Mouse (Mus musculus): ENCODE results near the gene Lpxn. TPM values are rescaled to one million over a fixed set of nuclear protein-coding genes. Genes with fewer than 3 reads are reported as not detected.
A peak's percentile ranks its signal among the peaks of the same experiment; 100 is the strongest.

Gene Lpxn
- total RNA-seq, 2 experiments from 2014 or later, result 0.50 to 3.6 TPM

DNA sequence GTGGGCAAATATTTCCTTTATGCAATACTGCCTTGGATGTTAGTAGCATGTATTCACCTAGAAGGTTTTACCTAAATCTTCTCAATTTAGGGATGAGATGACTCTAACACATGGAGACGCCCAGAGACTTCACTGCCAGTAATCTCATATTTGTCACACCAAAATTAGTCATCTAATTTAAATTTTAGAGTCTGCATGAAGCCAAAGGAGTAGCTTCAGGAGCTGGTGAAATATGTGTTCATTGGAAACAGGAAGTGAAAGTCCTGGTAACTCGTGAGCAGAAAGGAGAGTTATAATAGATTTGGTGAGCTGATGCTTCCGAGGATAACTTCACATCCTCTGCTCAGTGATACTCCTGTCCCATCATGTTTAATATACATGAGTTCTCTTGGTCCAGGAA lies 5.1 kb downstream of the Lpxn start:
- no peak for ATAC-seq (replicated peaks; ENCODE audit: low FRiP score, low TSS enrichment, poor library complexity, severe bottlenecking)

DNA sequence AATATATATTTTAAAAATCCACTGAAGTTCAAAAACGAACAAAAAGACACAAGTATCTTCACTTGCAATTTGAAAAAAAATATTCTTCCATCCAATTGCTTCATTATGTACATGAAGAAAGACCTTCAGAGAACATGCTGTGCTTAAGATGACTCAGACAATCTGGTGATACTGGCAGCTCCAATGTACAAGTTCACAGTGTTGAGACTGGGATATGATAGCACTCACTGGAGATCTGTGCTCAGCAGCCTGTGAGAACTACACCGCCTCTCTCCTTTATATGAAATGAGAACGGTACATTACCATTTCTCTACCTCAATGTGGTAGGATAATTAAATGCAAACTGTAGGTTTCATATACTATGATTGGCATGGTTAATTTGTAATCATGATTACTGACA lies 6.8 kb downstream of the Lpxn start:
- ATAC-seq (replicated peaks; ENCODE audit: low FRiP score, low TSS enrichment, poor library complexity, severe bottlenecking), result no peak

DNA sequence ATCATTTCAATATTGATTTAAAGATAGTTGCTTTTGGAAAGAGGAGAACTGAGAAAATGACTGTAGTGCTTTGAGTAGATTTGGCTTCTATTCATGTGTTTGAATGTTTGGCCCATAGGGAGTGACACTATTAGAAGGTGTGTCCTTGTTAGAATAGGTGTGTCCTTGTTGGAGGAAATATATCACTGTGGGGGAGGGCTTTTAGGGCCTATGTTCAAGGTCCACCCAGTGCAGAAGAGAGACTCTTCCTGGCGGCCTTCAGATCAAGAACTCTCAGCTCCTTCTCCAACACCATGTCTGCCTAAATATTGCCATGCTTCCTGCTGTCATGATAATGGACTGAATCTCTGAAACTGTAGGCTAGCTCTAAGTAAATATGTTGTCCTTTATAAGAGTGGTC lies 8.2 kb downstream of the Lpxn start:
- no peak for ATAC-seq (replicated peaks; ENCODE audit: low FRiP score, low TSS enrichment, poor library complexity, severe bottlenecking)

DNA sequence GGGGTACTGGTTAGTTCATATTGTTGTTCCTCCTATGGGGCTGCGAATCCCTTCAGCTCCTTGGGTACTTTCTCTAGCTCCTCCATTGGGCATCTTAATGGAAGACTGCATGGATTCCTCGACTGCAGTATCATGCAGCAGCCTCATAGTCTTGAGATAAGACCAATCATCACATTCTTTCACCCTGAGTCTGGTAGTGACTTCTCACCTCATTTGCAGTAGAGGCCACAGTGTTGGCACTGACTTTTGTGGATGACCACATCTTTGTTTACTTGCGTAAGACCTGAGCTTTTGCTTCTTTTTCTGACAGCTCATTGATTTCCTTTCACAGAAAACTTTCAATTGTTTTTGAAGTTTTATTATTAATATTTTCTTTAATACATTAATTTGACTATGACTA lies 9.7 kb downstream of the Lpxn start:
- ATAC-seq (replicated peaks; ENCODE audit: low FRiP score, low TSS enrichment, poor library complexity, severe bottlenecking), result no peak

DNA sequence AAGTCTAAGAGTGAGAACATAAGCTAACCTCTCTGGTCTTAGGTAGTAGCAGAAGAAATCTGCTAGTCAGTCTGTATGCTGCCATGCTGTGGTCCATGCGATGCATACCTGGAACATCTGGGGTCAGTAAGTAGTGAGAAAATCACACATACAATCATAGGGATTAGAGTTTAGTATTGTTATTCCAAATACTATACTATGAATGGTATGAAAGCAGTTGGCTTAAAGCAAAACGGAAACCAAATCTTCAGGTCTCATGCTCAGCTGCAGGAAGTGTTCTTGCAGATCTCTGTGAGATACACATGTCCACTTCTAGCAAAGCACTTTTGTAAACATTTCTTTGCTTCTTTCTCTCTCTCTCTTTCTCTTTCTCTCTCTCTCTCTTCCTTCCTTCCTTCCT lies 10.2 kb downstream of the Lpxn start:
- ATAC-seq (replicated peaks; ENCODE audit: low FRiP score, low TSS enrichment, poor library complexity, severe bottlenecking), result no peak

DNA sequence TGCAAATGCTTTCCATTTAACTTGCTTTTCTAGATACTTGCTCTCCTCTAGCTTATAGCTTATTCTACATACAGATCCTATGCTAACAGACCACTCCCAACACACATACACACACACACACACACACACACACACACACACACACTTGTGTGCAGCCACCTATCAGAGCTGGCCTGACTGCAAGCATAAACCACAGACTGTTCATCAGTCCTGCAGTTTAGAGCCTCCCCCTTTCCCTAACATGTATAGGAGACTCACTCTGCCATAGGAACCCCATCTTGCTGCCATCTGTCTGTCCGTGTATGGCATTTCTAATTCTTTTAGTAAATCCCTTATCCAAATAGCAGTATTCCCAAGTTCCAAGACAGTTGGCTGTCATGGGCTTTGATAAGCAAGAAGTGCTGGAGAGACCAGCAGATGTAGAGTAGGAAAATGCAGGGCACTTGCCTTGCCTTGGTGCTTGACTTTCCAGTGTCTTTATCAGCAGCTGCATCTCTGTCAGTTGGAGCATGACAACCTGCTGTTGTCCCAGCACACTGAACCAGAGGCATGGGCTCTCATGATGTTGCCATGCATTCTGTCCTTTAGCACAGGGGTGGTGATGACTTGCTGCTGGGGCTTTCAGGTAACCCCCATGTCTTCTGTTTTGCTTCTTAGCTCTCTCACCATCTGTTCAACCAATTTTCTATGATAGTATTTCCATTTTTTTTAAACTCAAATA lies 16.8 kb downstream of the Lpxn start:
- ATAC-seq (replicated peaks; ENCODE audit: low FRiP score, low TSS enrichment, poor library complexity, severe bottlenecking), result peak; percentile 87

DNA sequence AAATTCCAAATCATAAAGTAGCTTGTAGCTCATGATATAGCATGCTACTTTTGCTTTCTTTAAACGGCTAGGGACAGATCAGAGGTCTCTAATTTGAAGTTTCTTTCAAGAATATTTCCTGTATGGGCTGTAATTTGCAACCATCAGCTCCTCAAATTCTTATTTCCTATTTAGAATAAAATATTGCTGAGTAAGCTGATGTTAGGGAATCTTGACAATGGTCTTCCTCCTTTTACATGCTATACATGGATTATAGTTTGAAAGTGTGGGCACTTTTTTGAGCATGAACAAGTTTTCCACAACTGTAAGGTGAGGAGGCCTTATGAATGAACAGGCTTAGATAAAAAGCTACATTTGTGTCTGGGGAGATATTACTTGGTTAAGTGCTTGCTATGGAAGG lies 17.9 kb downstream of the Lpxn start:
- ATAC-seq (replicated peaks; ENCODE audit: low FRiP score, low TSS enrichment, poor library complexity, severe bottlenecking), result no peak

DNA sequence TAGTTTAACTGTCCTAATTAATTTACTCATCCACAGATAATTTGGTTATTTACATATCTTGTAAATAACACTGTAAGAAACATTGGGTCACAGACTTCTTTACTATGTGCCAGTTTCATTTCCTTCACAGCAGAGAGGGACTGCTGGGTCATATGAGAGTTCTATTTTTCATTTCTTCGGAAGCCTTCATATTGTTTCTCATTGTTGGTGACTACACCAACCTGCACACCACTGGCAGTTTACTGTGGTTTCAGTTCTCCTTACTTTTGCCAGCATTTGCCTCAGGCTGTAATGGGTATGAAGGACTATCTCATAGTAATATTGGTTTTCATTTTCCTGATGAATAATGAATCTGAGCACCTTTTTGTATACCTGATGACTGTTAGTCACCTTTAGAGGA lies 22.5 kb downstream of the Lpxn start:
- no peak for ATAC-seq (replicated peaks; ENCODE audit: low FRiP score, low TSS enrichment, poor library complexity, severe bottlenecking)

DNA sequence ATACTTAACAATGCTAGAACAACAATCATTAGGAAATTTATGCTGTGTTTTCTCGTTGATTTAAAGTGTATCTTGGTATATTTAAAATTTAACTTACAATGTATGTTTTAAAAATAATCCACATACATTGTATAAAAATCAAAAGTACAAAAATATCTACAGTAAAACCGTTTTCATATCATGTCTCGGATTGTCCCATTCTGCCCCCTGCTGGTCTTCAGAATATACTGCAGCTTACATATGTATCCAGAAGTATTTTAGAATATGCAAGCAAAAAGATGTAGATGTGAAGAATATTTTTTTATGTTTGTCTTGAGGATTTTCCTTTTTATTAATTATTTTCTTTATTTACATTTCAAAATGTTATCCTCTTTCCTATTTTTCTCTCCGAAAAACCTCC lies 24.4 kb downstream of the Lpxn start:
- no peak for ATAC-seq (replicated peaks; ENCODE audit: low FRiP score, low TSS enrichment, poor library complexity, severe bottlenecking)

DNA sequence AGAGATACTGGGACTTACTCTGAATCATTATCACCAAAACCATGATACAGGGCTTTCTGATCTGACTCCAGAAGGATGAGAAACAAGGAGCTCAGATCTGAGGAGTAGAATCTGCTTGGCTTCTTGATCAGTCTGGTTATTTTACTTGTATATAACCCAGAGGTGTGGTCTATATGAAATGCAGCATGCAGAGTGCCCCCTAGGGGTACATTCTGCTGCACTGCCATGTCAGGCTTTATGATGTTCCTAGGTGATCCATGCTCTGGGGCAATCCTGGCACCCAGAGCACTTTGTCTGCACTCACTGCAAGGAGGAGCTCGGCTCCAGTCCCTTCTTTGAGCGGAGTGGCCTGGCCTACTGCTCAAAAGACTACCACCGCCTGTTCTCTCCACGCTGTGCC lies 28.6 kb downstream of the Lpxn start:
- ATAC-seq (replicated peaks; ENCODE audit: low FRiP score, low TSS enrichment, poor library complexity, severe bottlenecking), result peak; percentile 77

DNA sequence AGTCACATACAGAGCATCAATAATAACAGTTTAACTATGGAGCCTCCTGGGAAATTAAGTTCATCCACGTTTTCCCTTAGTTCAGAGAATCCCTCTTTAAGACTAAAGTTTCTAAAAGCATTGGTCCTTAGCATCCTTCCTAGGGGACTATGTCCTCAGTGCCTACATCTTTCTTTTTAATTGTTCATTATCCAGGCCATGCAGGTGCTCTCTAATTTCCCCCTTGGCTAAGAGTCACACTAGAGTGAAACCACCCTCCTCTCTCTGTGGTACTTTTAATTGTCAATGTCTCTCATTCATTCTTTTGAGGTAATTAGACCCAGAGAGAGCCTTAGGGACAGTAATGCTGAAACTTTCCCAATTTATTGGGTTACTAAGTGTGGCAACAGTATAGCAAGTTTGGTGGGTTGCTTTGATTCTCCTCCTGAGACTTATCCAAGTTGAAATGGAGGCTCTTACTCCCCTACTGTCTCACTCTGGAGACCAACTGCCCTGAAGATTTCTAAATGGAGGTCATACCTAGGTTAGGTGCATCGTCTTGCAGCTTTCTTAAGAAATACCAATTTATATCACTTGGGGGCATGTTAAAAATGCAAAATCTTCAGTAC lies 34.9 kb downstream of the Lpxn start:
- no peak for ATAC-seq (replicated peaks; ENCODE audit: low FRiP score, low TSS enrichment, poor library complexity, severe bottlenecking)

DNA sequence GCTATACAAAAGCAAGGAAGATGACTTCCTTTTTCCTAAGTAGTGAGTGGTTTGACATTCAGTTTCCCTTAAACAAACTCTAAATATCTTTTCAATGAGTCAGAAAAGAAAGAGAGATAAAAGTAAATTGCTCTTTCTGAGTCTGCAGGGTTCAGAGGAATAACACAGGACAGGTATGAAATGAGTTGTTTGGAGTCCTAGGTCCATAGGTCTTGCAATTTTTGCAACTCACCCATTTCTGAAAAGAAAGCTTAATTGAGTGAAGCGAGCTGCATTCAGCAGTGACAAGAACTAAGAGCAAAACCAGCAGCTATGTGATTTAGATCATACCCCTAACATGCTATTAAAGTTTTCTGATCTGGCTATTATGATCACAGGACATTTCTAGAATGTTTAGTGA lies 35.6 kb downstream of the Lpxn start:
- no peak for ATAC-seq (replicated peaks; ENCODE audit: low FRiP score, low TSS enrichment, poor library complexity, severe bottlenecking)

DNA sequence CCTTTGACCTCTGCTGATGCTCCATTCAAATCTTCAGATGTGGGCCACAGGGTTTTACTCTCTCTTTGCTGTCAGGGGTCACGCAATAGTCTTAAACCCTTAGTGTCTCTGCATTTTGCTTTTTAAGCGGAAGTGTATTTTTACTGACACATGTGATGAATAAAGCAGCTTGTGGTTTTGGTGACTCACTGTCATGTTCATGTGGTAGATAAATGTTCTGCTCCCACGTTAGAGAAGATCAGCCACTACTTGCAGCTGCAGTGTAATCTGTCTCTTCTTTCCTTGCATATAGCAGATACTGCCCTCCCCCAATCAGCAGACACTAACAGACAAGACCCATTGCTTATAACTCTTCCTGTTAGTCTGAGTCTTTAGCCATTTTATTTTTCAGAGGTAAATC lies 37.6 kb downstream of the Lpxn start:
- peak; percentile 100 for ATAC-seq (replicated peaks; ENCODE audit: low FRiP score, low TSS enrichment, poor library complexity, severe bottlenecking)

DNA sequence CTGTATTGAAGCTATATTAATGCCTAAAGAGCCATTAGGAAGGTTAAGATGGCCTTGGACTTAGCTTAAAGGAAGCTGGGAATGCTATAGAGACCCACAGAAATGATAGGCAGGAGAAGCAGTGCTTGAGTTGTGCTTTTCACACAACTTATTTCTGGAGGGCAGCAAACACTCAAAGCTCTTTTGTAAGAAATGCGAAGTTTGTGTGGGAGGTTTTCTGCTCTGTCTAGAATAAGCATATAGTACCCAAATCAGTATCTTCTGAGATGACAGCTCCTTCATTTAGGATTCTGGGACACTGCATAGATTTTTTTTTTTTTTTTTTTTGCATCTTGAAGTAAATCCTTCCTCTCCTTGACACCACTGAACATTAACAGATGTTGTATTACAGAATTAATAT lies 42.5 kb downstream of the Lpxn start:
- no peak for ATAC-seq (replicated peaks; ENCODE audit: low FRiP score, low TSS enrichment, poor library complexity, severe bottlenecking)

DNA sequence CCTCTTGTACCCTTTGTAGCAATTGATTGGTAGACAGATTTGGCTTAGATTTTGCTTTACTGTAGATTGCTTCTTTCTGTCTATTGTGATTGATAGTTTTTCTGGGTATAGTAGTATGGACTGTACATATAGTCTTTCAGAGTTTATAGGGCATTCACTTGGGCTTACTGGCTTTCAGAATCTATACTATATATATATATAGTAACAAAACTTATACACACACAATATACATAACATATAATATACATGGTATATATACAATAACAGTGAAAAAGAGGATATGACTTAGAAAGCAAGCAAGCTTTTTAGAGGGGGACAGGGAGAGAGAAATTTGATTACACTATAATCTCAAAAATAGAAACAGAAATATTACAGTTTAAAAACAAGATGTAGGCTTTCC lies 50.4 kb downstream of the Lpxn start, which contains the start of gene Gm5244:
Gene Gm5244, plus strand, starts transcription at position 301 of the 400 bp plus-strand sequence.
- ATAC-seq (replicated peaks; ENCODE audit: low FRiP score, low TSS enrichment, poor library complexity, severe bottlenecking), result no peak

DNA sequence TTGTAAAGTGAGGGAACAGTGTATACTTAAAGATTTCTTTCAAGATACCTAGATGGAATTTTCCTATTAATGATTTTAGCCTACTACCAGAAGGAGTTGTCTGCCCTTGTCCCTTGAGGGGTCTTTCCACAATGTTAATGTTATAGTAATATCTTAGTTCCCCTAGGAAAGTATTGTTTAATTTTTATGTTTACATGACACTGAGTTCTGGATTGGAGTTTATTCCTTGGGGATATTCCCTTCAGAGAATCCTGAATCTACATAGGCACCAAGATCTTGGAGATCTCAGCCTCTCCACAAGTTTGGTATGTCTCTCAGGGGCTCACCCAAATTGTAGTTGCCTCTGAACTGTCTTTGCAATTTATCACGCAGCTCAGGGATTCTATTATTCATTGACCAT lies 61.0 kb downstream of the Lpxn start, which contains the start of gene Olfr1444:
Gene Olfr1444, plus strand, starts transcription at position 301 of the 400 bp plus-strand sequence.
- no peak for ATAC-seq (replicated peaks; ENCODE audit: low FRiP score, low TSS enrichment, poor library complexity, severe bottlenecking)

Other genes starting within 250 kb of the Lpxn start
- gene Gm4952, start 196.2 kb upstream of the Lpxn start, total RNA-seq (2014; fragmentation: Nextera tagmentation), result not detected in 2 replicates
- not detected in 2 replicates for gene Gm4952, start 196.2 kb upstream of the Lpxn start, total RNA-seq (2017)
- gene Glyat, start 162.9 kb upstream of the Lpxn start, total RNA-seq (2014; fragmentation: Nextera tagmentation), result not detected in 2 replicates
- not detected in 2 replicates for gene Glyat, start 162.9 kb upstream of the Lpxn start, total RNA-seq (2017)
- gene Olfr1442, start 125.8 kb upstream of the Lpxn start, total RNA-seq (2014; fragmentation: Nextera tagmentation), result not detected in 2 replicates
- gene Olfr1442, start 125.8 kb upstream of the Lpxn start, total RNA-seq (2017), result not detected in 2 replicates
- not detected in 2 replicates for gene Olfr1443, start 118.1 kb upstream of the Lpxn start, total RNA-seq (2014; fragmentation: Nextera tagmentation)
- not detected in 2 replicates for gene Olfr1443, start 118.1 kb upstream of the Lpxn start, total RNA-seq (2017)
- not detected in 2 replicates for gene Keg1, start 100.4 kb upstream of the Lpxn start, total RNA-seq (2014; fragmentation: Nextera tagmentation)
- not detected in 2 replicates for gene Keg1, start 100.4 kb upstream of the Lpxn start, total RNA-seq (2017)
- gene Cntf, start 30.6 kb upstream of the Lpxn start, total RNA-seq (2014; fragmentation: Nextera tagmentation), result 7.3 and 13.5 TPM in 2 replicates
- gene Cntf, start 30.6 kb upstream of the Lpxn start, total RNA-seq (2017), result 1.3 and 2.1 TPM in 2 replicates
- gene Zfp91, start 67 bp upstream of the Lpxn start, total RNA-seq (2014; fragmentation: Nextera tagmentation), result 62.4 and 66.6 TPM in 2 replicates
- 105 and 123 TPM in 2 replicates for gene Zfp91, start 67 bp upstream of the Lpxn start, total RNA-seq (2017)
- not detected in 2 replicates for gene Gm5244, start 50.5 kb downstream of the Lpxn start, total RNA-seq (2014; fragmentation: Nextera tagmentation)
- gene Gm5244, start 50.5 kb downstream of the Lpxn start, total RNA-seq (2017), result not detected in 2 replicates
- gene Olfr1444, start 61.1 kb downstream of the Lpxn start, total RNA-seq (2014; fragmentation: Nextera tagmentation), result not detected in 2 replicates
- not detected in 2 replicates for gene Olfr1444, start 61.1 kb downstream of the Lpxn start, total RNA-seq (2017)
- not detected in 2 replicates for gene Olfr1445, start 87.7 kb downstream of the Lpxn start, total RNA-seq (2014; fragmentation: Nextera tagmentation)
- gene Olfr1445, start 87.7 kb downstream of the Lpxn start, total RNA-seq (2017), result not detected in 2 replicates
- not detected in 2 replicates for gene Olfr1446, start 97.3 kb downstream of the Lpxn start, total RNA-seq (2014; fragmentation: Nextera tagmentation)
- gene Olfr1446, start 97.3 kb downstream of the Lpxn start, total RNA-seq (2017), result not detected in 2 replicates
- not detected in 2 replicates for gene Olfr1447, start 107.5 kb downstream of the Lpxn start, total RNA-seq (2014; fragmentation: Nextera tagmentation)
- gene Olfr1447, start 107.5 kb downstream of the Lpxn start, total RNA-seq (2017), result not detected in 2 replicates
- not detected in 2 replicates for gene Olfr1448, start 128.2 kb downstream of the Lpxn start, total RNA-seq (2014; fragmentation: Nextera tagmentation)
- not detected in 2 replicates for gene Olfr1448, start 128.2 kb downstream of the Lpxn start, total RNA-seq (2017)
- not detected in 2 replicates for gene Olfr1449, start 134.6 kb downstream of the Lpxn start, total RNA-seq (2014; fragmentation: Nextera tagmentation)
- gene Olfr1449, start 134.6 kb downstream of the Lpxn start, total RNA-seq (2017), result not detected in 2 replicates
- gene Olfr1450, start 154.1 kb downstream of the Lpxn start, total RNA-seq (2014; fragmentation: Nextera tagmentation), result not detected in 2 replicates
- not detected in 2 replicates for gene Olfr1450, start 154.1 kb downstream of the Lpxn start, total RNA-seq (2017)
- gene Olfr1451, start 198.8 kb downstream of the Lpxn start, total RNA-seq (2014; fragmentation: Nextera tagmentation), result not detected in 2 replicates
- not detected in 2 replicates for gene Olfr1451, start 198.8 kb downstream of the Lpxn start, total RNA-seq (2017)
- not detected in 2 replicates for gene Olfr1453, start 232.1 kb downstream of the Lpxn start, total RNA-seq (2014; fragmentation: Nextera tagmentation)
- not detected in 2 replicates for gene Olfr1453, start 232.1 kb downstream of the Lpxn start, total RNA-seq (2017)

Data from megakaryocyte-erythroid progenitor cell, adult 5-6 weeks (primary cell).